Mouse (Mus musculus) ES-E14 (cell line): Measurements from ENCODE around the gene Cadps. TPM values are rescaled to one million over a fixed set of nuclear protein-coding genes. Genes with fewer than 3 reads are reported as not detected.

ENCODE experiments used
- DNase-seq: peaks from one replicate; pipeline ENCODE4 v3.0.0-alpha.2; 2013; ENCODE audit warnings: low read depth, low spot score
- H3K27ac ChIP-seq: 2 replicates; pipeline ENCODE4 v1.5.1; 2012; ENCODE audit warnings: low read depth, mild to moderate bottlenecking, low read length, moderate library complexity, mixed read lengths; ENCODE audit not compliant: poor library complexity, insufficient read depth, severe bottlenecking
- H3K36me3 ChIP-seq: 2 replicates; pipeline ENCODE4 v1.6.1; 2012; ENCODE audit warnings: mild to moderate bottlenecking, low read length, moderate library complexity, mixed read lengths; ENCODE audit not compliant: control insufficient read depth, poor library complexity, insufficient read depth, severe bottlenecking
- H3K4me1 ChIP-seq, 2 experiments: fragments of 150-350 bp in 1 of 2; sonication (generic) in 1 of 2; 2 replicates each; pipeline ENCODE4 v1.6.1; 2012; ENCODE audit warnings: low read length in 2 of 2, mild to moderate bottlenecking in 1 of 2, mixed read lengths in 1 of 2; ENCODE audit not compliant: control insufficient read depth in 2 of 2, insufficient read depth in 2 of 2, poor library complexity in 1 of 2
- H3K4me3 ChIP-seq, 2 experiments: fragments of 150-350 bp in 1 of 2; sonication (generic) in 1 of 2; 2 replicates each; pipeline ENCODE4 v1.5.1; 2012; ENCODE audit warnings: low read length in 2 of 2, low read depth in 1 of 2, mild to moderate bottlenecking in 1 of 2, mixed read lengths in 1 of 2; ENCODE audit not compliant: insufficient read depth in 1 of 2, poor library complexity in 1 of 2, severe bottlenecking in 1 of 2
- H3K9ac ChIP-seq: 2 replicates; pipeline ENCODE4 v1.6.1; 2012; ENCODE audit warnings: low read depth, mild to moderate bottlenecking, low read length, mixed read lengths; ENCODE audit not compliant: poor library complexity, insufficient read depth, severe bottlenecking
- H3K9me3 ChIP-seq: fragments of 150-350 bp; sonication (generic); 2 replicates; pipeline ENCODE4 v1.6.1; 2012; ENCODE audit warnings: low read depth, mild to moderate bottlenecking, low read length; ENCODE audit not compliant: control insufficient read depth, insufficient read depth
- CHD2 ChIP-seq: IDR thresholded peaks from 2 replicates; pipeline ENCODE4 v1.6.1; 2014; ENCODE audit warnings: mild to moderate bottlenecking, low read depth, low read length, inconsistent platforms
- HCFC1 ChIP-seq: IDR thresholded peaks from 2 replicates; pipeline ENCODE4 v1.6.1; 2012; ENCODE audit warnings: low read length, inconsistent platforms, borderline replicate concordance; ENCODE audit not compliant: insufficient read depth
- MAFK ChIP-seq: IDR thresholded peaks from 2 replicates; pipeline ENCODE4 v1.6.1; 2014; ENCODE audit warnings: mild to moderate bottlenecking, low read depth, low read length, inconsistent platforms; ENCODE audit not compliant: insufficient read depth
- ZC3H11A ChIP-seq: IDR thresholded peaks from 2 replicates; pipeline ENCODE4 v1.6.1; 2012; ENCODE audit warnings: low read depth, mild to moderate bottlenecking, inconsistent platforms, low read length, borderline replicate concordance
- ZNF384 ChIP-seq: IDR thresholded peaks from 2 replicates; pipeline ENCODE4 v1.6.1; 2012; ENCODE audit warnings: low read depth, low read length, inconsistent platforms
- in situ Hi-C, 2 experiments: fragments of 600-800 bp; cut with MboI; formaldehyde crosslinking; loops; one replicate each; pipeline ENCODE4 v1.15.1; 2025; ENCODE audit warnings: low sequenced_read_pairs in 2 of 2, inconsistent platforms in 1 of 2; ENCODE audit not compliant: unreplicated experiment in 2 of 2
- total RNA-seq: library from RNA; depleted of rRNA; stranded (reverse); fragments of 300-350 nt; gene quantifications from 2 replicates; pipeline ENCODE4 v1.2.3, GENCODE M21; 2012

Gene Cadps
- total RNA-seq, 1 experiment, result 0.49 TPM

GRCm38 (mm10) chr14:12704461-12704860 lies 118.4 kb downstream of the Cadps start:
- no peak for TF ChIP-seq ZC3H11A
- TF ChIP-seq HCFC1, result no peak
- no peak for TF ChIP-seq CHD2
- TF ChIP-seq ZNF384, result no peak
- no peak for TF ChIP-seq MAFK
- Histone ChIP-seq H3K4me3 (no peak overlapping the region), H3K27ac (no peak overlapping the region), H3K9me3 (no peaks in the 10 kb centered on the region), H3K36me3 (no peaks in the 10 kb centered on the region), H3K4me1 (no peaks in the 10 kb centered on the region), H3K9ac (no peak overlapping the region)
- no peak for DNase-seq
- in situ Hi-C loops, result no loop called here

DNA sequence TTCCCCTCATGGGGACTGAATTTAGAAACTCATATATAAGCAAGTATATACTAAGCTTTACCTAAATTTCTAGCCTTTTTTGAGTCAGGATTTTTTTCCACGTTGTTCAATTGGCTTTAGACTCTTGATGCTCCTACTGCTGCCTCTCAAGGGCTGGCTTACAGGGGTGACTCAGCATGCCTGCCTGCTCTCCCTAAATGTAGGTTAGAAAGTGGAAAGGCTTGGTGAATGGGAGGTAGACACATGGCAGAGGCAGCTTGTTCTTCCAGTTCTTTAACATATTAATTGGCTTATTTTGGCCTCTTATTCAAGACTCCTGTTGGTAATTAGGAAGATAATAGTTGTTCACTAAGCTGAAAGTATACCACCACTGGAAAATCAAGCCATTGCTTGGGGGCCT lies 132.7 kb downstream of the Cadps start:
- Histone ChIP-seq H3K27ac (no peak overlapping the region), H3K4me3 (no peak overlapping the region), H3K4me1 (peaks cover 0 to 3% of the 10 kb centered on the region in 2 experiments; a peak in 1 of 4 replicates), H3K36me3 (no peaks in the 10 kb centered on the region), H3K9me3 (no peaks in the 10 kb centered on the region), H3K9ac (no peak overlapping the region)
- in situ Hi-C loops, result no loop called here
- no peak for DNase-seq
- 0 out of 2 replicates have a peak, but pooled peaks have one; percentile 12 for TF ChIP-seq MAFK
- TF ChIP-seq HCFC1, result no peak
- TF ChIP-seq CHD2, result no peak
- no peak for TF ChIP-seq ZC3H11A
- no peak for TF ChIP-seq ZNF384

GRCm38 (mm10) chr14:12685015-12685414 lies 137.9 kb downstream of the Cadps start:
- H3K9ac ChIP-seq, result no peak overlapping the region
- H3K4me1 ChIP-seq, result peaks cover 0 to 3% of the 10 kb centered on the region in 2 experiments; a peak in 1 of 4 replicates
- no peak overlapping the region for H3K27ac ChIP-seq
- DNase-seq, result no peak
- H3K36me3 ChIP-seq, result no peaks in the 10 kb centered on the region
- TF ChIP-seq HCFC1 (no peak), ZNF384 (no peak), MAFK (no peak), ZC3H11A (no peak), CHD2 (no peak)
- no peak overlapping the region for H3K4me3 ChIP-seq
- H3K9me3 ChIP-seq, result no peaks in the 10 kb centered on the region
- in situ Hi-C loops, result no loop called here

GRCm38 (mm10) chr14:12680819-12681638 lies 141.8 kb downstream of the Cadps start:
- DNase-seq, result no peak
- TF ChIP-seq ZC3H11A (no peak), HCFC1 (no peak), MAFK (no peak), ZNF384 (no peak), CHD2 (no peak)
- no peak overlapping the region for H3K4me3 ChIP-seq
- H3K27ac ChIP-seq, result no peak overlapping the region
- in situ Hi-C loops, result no loop called here
- no peaks in the 10 kb centered on the region for H3K4me1 ChIP-seq
- H3K9me3 ChIP-seq, result no peaks in the 10 kb centered on the region
- H3K9ac ChIP-seq, result no peak overlapping the region
- no peaks in the 10 kb centered on the region for H3K36me3 ChIP-seq
